In the genomic region with DNA sequence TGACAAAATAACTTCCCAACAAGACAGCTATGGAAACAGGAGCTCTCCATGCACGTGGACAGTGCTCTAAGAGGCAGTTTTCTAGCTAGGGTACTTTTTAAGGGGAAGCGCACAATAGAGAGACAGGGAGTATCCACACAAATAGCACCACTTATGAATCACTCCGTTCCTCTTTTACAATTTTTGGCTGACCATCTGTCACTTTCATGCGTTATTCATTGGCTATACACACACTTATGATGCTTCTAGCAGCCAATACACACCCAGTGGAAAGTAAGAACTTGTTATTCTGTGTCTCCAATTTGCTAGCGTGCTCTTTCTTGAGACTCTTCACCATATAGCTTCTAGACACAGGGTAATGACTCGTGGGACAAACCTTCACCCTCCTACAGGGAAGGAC, we compare ENCODE assay signal across 22 mouse cellular contexts. TPM values are rescaled to one million over a fixed set of nuclear protein-coding genes. Genes with fewer than 3 reads are reported as not detected.
A peak's percentile ranks its signal among the peaks of the same experiment; 100 is the strongest.
DNase-seq lines count a peak whose midpoint lies in the region; ATAC-seq and TF ChIP-seq lines count a peak whose summit lies in the region.
"Had no signal": no experiment of that assay in that cellular context is flagged by ENCODE, and none has a peak within 500 bp of the region (broad histone marks: within the 10 kb centered on the region; RNA-seq: fewer than 3 reads in every experiment).

No protein-coding gene starts in this region.

- WGBS in forebrain, embryonic 14.5 days = 73% methylated on average over 6 of the region's 6 CpGs
- WGBS in forebrain, embryonic 10.5 days = 91% methylated on average over 6 of the region's 6 CpGs
- 76% methylated on average over 6 of the region's 6 CpGs for WGBS in hindbrain, postnatal 0 days

- H3K27me3 ChIP-seq in forebrain, embryonic 14.5 days (replicated peaks; ENCODE audit: control insufficient read depth, insufficient read depth, low read length) = no peaks in the 10 kb centered on the region
- H3K27me3 ChIP-seq in forebrain, embryonic 10.5 days (ENCODE audit: poor library complexity, severe bottlenecking) = no peaks in the 10 kb centered on the region
- H3K27me3 ChIP-seq in hindbrain, postnatal 0 days (ENCODE audit: insufficient read depth, low read length) = no peaks in the 10 kb centered on the region
- H3K27me3 ChIP-seq: embryonic facial prominence, embryonic 12.5 days; heart, embryonic 15.5 days; hindbrain, embryonic 13.5 days; intestine, embryonic 15.5 days had no signal

- TF ChIP-seq POLR2A in bone marrow macrophage, adult 2 months (IDR thresholded peaks at IDR 0.05; ENCODE audit: borderline replicate concordance, low read depth, low read length) = no peak

- TF ChIP-seq CTCF in bone marrow macrophage, adult 2 months (IDR thresholded peaks at IDR 0.05; ENCODE audit: low read depth, low read length) = no peak
- no peak for TF ChIP-seq CTCF in hindbrain, postnatal 0 days (IDR thresholded peaks at IDR 0.05; ENCODE audit: low read depth)

- H3K27ac ChIP-seq in forebrain, embryonic 14.5 days (ENCODE audit: low read depth, low read length) = no peak overlapping the region
- H3K27ac ChIP-seq in forebrain, embryonic 10.5 days = no peak overlapping the region
- H3K27ac ChIP-seq in bone marrow macrophage, adult 2 months (ENCODE audit: insufficient read depth, low read depth, low read length) = peak overlapping the region; percentile 49
- no peak overlapping the region for H3K27ac ChIP-seq in hindbrain, postnatal 0 days
- H3K27ac ChIP-seq: embryonic facial prominence, embryonic 12.5 days; heart, embryonic 10.5 days; heart, embryonic 15.5 days; hindbrain, embryonic 13.5 days; intestine, embryonic 15.5 days had no signal

- no peak overlapping the region for H3K9ac ChIP-seq in forebrain, embryonic 14.5 days (ENCODE audit: low read length)
- H3K9ac ChIP-seq in hindbrain, postnatal 0 days (replicated peaks; ENCODE audit: low read length) = no peak overlapping the region
- H3K9ac ChIP-seq: embryonic facial prominence, embryonic 12.5 days; heart, embryonic 15.5 days; hindbrain, embryonic 13.5 days; intestine, embryonic 15.5 days had no signal

- H3K36me3 ChIP-seq in forebrain, embryonic 14.5 days (ENCODE audit: control insufficient read depth, insufficient read depth, low read length) = 0 out of 2 replicates have a peak, but pooled peaks cover 6% of the 10 kb centered on the region
- H3K36me3 ChIP-seq in forebrain, embryonic 10.5 days (replicated peaks) = peaks cover 22% of the 10 kb centered on the region
- no peaks in the 10 kb centered on the region for H3K36me3 ChIP-seq in hindbrain, postnatal 0 days (ENCODE audit: insufficient read depth, low read length)
- H3K36me3 ChIP-seq: heart, embryonic 10.5 days; heart, embryonic 15.5 days; intestine, embryonic 15.5 days had no signal

- H3K4me3 ChIP-seq in forebrain, embryonic 14.5 days (ENCODE audit: low read depth, low read length) = no peak overlapping the region
- no peak overlapping the region for H3K4me3 ChIP-seq in forebrain, embryonic 10.5 days
- H3K4me3 ChIP-seq in bone marrow macrophage, adult 2 months (ENCODE audit: insufficient read depth, low read length) = no peak overlapping the region
- no peak overlapping the region for H3K4me3 ChIP-seq in hindbrain, postnatal 0 days (ENCODE audit: low read length)
- H3K4me3 ChIP-seq: embryonic facial prominence, embryonic 12.5 days; heart, embryonic 10.5 days; heart, embryonic 15.5 days; hindbrain, embryonic 13.5 days; intestine, embryonic 15.5 days had no signal

- peak; percentile 19 for DNase-seq in forebrain, embryonic 14.5 days (ENCODE audit: low spot score)
- no peak for DNase-seq in forebrain, embryonic 10.5 days (ENCODE audit: extremely low spot score, low spot score)
- DNase-seq in layer of hippocampus, adult 9-11 months = peak; percentile 26
- DNase-seq in layer of hippocampus, postnatal 36 days = no peak
- peak; percentile 79 for DNase-seq in telencephalon, adult 2 months (ENCODE audit: low read depth, low spot score)
- no peak for DNase-seq in spleen, postnatal 14 days (ENCODE audit: low spot score in 2 of 2)
- no peak for DNase-seq in hindbrain, postnatal 0 days (ENCODE audit: low spot score)
- DNase-seq: adrenal gland, adult 8-10 months; adrenal gland, postnatal 36 days; cerebellum, adult 11 months; cerebellum, adult 8-10 months; cerebellum, postnatal 14 days; gastrocnemius, postnatal 10 days; heart, adult 18-20 months; heart, postnatal 14 days; kidney, adult 18-20 months had no signal

- H3K4me1 ChIP-seq in forebrain, embryonic 14.5 days (ENCODE audit: control insufficient read depth, insufficient read depth, low read length) = no peaks in the 10 kb centered on the region
- H3K4me1 ChIP-seq in forebrain, embryonic 10.5 days = no peaks in the 10 kb centered on the region
- peaks cover 11% of the 10 kb centered on the region for H3K4me1 ChIP-seq in bone marrow macrophage, adult 2 months (ENCODE audit: control insufficient read depth, insufficient read depth, low read length)
- no peaks in the 10 kb centered on the region for H3K4me1 ChIP-seq in hindbrain, postnatal 0 days (ENCODE audit: insufficient read depth, low read length)
- H3K4me1 ChIP-seq: embryonic facial prominence, embryonic 12.5 days; heart, embryonic 10.5 days; heart, embryonic 15.5 days; hindbrain, embryonic 13.5 days; intestine, embryonic 15.5 days had no signal

- H3K9me3 ChIP-seq in forebrain, embryonic 14.5 days (replicated peaks; ENCODE audit: control insufficient read depth, low read length) = no peaks in the 10 kb centered on the region
- no peaks in the 10 kb centered on the region for H3K9me3 ChIP-seq in forebrain, embryonic 10.5 days
- no peaks in the 10 kb centered on the region for H3K9me3 ChIP-seq in hindbrain, postnatal 0 days (ENCODE audit: low read length)
- H3K9me3 ChIP-seq: embryonic facial prominence, embryonic 12.5 days; heart, embryonic 10.5 days; heart, embryonic 15.5 days; hindbrain, embryonic 13.5 days; intestine, embryonic 15.5 days had no signal

- ATAC-seq in forebrain, embryonic 14.5 days = no peak
- ATAC-seq in hindbrain, postnatal 0 days = no peak
- ATAC-seq: intestine, embryonic 15.5 days had no signal

- no peak overlapping the region for H3K4me2 ChIP-seq in forebrain, embryonic 14.5 days (ENCODE audit: low read length)
- H3K4me2 ChIP-seq in hindbrain, postnatal 0 days (ENCODE audit: low read depth, low read length) = no peak overlapping the region
- H3K4me2 ChIP-seq: embryonic facial prominence, embryonic 12.5 days; heart, embryonic 15.5 days; hindbrain, embryonic 13.5 days; intestine, embryonic 15.5 days had no signal

RNA-seq across cellular contexts. Expression of gene Klf9, which starts 46.7 kb away (rescaled TPM):
- polyA plus RNA-seq in forebrain, embryonic 14.5 days (2014; fragmentation: Nextera tagmentation; extraction: Ambion mirVana) = 0.97 and 1.1 TPM in 2 replicates
- polyA plus RNA-seq in forebrain, embryonic 10.5 days (2016; fragmentation: Nextera tagmentation; extraction: Ambion mirVana) = 0.81 and 0.95 TPM in 2 replicates
- 100 to 1,000 TPM; 160 to 182 TPM for total RNA-seq in layer of hippocampus, postnatal 36 days (2021)
- polyA plus RNA-seq in bone marrow macrophage, adult 2 months (2012; ENCODE audit: insufficient read depth, insufficient read length, missing spikeins) = 6.8 and 8.0 TPM in 2 replicates
- total RNA-seq in hindbrain, postnatal 0 days (2014; rRNA removed) = 19.1 and 20.1 TPM in 2 replicates
- polyA plus RNA-seq in hindbrain, postnatal 0 days (2015; fragmentation: Nextera tagmentation; extraction: Ambion mirVana) = 9.5 and 10.5 TPM in 2 replicates

Comparison
In these comparisons a context has a peak if more than half of its experiments do, and no peak if none do; other contexts are left out.
1. DNase-seq: peak in forebrain, embryonic 14.5 days (single experiment), layer of hippocampus, adult 9-11 months (single experiment) and telencephalon, adult 2 months (single experiment); none in forebrain, embryonic 10.5 days (single experiment), layer of hippocampus, postnatal 36 days (0 of 2), spleen, postnatal 14 days (0 of 2) and hindbrain, postnatal 0 days (single experiment).